Mouse (Mus musculus): ENCODE data around the gene Ehd3.

GRCm38 (mm10) chr17:73786642-73787311, 17.2 kb upstream of the Ehd3 start:
- TF ChIP-seq POLR2A (IDR thresholded peaks at IDR 0.05; ENCODE audit: borderline replicate concordance, low read depth, low read length) (no peak), CTCF (IDR thresholded peaks at IDR 0.05; ENCODE audit: low read depth, low read length) (no peak)
